Mouse (Mus musculus) CD4-positive, CD25-positive, alpha-beta regulatory T cell (primary cell): Measurements from ENCODE around the gene Psmb8. TPM values are rescaled to one million over a fixed set of nuclear protein-coding genes. Genes with fewer than 3 reads are reported as not detected.

ENCODE experiments used
- polyA plus RNA-seq: library from polyadenylated mRNA; unstranded; fragments of 100-300 nt; shearing (Covaris generic); gene quantifications from one replicate; pipeline ENCODE4 v1.2.1, GENCODE M21; 2017

Gene Psmb8
- polyA plus RNA-seq: 1,148 TPM

DNA sequence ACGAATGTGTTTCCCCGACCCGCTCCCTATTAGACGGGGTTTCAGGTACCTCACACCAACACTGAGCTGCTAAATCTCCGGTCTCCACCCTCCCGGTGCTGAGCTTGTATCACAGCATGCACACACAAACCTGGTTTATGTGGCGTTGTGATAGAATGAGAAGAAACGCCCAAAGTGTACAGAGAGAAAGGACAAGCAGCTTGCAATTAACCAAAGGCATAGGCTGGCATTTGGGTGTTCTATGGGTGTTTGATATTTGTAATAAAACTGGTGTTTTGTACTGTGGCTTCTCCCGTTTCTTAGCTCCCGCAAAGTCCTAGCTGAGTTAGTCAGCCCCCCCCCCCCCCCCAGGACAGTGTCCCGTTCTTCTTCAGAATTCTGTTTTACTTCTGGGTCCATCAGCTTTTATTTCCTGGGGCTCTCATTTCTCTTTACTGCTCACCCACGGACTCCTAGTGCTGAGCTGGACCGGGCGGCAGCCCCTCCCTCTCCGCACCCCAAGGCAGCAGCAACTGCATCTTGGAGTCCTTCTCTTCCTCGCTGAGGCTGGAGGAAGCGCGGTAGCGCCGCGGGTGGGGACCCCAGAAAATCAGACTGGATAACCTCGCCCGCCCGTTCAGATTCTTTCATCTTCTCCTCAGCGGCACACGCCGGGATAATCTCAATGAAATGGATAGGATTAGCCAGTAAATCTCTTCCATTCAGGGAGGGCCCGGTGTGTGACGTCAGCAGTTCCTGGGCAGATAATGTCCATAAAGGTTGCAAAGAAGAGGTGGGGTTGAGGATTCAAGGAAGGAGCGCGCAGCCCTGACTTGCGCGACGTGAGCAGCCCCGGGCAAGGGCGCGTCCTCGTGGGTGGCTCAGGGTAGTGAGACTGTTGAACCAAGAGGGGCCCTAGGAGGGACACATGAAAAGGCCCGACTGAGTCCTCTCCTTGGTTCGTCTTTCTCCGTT lies at the start of gene Psmb8:
Gene Psmb8 (plus strand): TSS at position 781 of the 954 bp plus-strand sequence.

DNA sequence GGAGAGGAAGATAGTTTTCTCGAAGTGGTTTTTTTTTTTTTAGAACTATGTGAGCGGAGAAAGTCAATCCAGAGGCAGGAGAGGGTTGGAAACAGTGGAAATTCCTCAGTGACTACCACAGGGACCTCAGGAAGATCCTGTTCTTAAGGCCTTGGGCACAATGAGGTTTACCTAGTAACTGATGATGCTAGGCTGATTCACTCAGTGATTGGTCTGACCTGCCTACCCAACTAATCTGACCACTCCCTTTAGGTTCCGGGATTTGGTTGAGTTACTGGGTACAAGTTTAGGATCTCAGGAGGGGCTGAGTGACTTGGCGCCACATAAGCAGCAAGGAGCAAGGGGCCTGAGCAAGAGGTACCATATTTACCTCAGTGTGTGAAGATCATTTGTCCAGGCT lies 44.6 kb upstream of the Psmb8 start, which contains the start of gene H2-DMb1:
Gene H2-DMb1 (plus strand): TSS at position 150 of the 400 bp plus-strand sequence.

DNA sequence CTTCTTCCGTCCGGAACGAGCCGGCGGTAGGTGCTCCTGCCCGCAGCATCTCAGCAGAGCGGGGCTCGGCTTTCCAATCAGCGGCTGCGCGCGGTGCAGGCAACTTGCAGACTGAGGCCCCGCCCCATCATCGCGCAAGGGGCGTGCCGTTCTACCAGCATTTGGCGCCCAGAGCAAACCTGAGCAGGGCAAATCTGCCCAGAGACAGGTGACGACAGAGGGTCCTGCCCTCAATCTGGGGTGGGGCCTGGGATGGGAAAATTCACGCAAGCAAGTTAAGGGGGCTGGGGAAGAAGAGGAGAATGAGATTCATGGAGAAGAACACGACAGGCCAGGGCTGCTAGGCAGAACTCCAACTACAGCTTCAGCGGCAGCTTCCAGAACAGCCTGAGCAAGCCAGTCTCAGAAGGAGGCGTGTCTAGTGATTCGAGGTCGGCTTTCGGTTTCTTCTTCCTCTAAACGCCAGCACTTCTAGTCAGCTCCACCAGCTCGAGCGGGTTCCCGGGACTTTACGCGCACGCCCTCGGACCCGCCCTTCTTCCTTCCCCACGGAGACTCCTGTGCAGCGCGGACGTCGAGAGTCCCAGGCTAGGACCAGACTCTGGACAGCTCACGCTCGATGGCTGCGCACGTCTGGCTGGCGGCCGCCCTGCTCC lies 10.1 kb upstream of the Psmb8 start, which contains the start of the genes Tap1 and Psmb9:
Gene Tap1 (plus strand): TSS at position 293 of the 656 bp plus-strand sequence.
Gene Psmb9 (minus strand): TSS at position 504 of the 656 bp plus-strand sequence.

DNA sequence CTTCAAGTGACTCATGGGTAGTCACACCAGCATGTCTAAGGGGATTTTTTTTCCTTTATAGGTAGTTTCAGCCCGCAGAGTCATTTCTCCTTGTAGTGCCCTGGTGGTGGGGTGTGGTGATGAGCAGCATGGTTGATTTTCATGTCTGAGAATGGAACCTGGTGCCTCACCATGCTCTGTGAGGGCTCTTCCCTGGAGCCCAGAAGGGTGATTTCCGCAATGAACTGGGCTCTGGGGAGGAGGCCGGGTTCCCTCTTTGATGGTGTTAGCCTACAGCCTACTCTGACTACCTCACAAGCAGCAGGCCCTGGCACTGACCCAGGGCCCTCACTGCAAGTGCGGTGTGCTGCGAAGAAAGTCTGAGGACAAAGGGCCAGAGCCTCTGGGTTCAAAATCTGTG lies 5.9 kb downstream of the Psmb8 start, which contains the start of gene Tap2:
Gene Tap2 (plus strand): TSS at position 84 of the 400 bp plus-strand sequence.

DNA sequence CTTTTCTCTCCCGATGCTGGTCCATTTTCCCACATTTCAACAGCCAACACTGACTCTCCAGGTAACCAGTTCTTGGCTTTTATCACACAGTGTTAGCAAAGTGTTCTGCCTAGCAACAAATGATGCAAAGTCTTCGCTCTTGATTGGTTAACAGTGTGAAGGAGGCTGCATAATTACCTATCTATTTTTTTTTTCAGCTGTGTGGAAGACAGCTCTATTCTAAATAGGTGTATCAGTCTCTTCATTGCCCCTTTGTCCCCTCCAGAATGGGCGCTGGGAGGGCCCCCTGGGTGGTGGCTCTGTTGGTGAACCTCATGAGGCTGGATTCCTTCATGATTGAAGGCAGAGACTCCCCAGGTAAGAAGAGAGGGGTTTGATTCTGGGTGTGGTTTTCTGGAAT lies 41.2 kb downstream of the Psmb8 start, which contains the start of gene H2-Ob:
Gene H2-Ob (plus strand): TSS at position 198 of the 400 bp plus-strand sequence.

Other genes starting within 250 kb of the Psmb8 start
- gene B3galt4, start 246.2 kb upstream of the Psmb8 start, polyA plus RNA-seq: 34.4 TPM
- gene Vps52, start 241.9 kb upstream of the Psmb8 start, polyA plus RNA-seq: 76.7 TPM
- 2,208 TPM for gene Rps18, start 241.7 kb upstream of the Psmb8 start, polyA plus RNA-seq
- gene H2-K1, start 197.4 kb upstream of the Psmb8 start, polyA plus RNA-seq: 11,991 TPM
- gene Ring1, start 173.0 kb upstream of the Psmb8 start, polyA plus RNA-seq: 35.8 TPM
- 310 TPM for gene H2-Ke6, start 169.7 kb upstream of the Psmb8 start, polyA plus RNA-seq
- 128 TPM for gene Slc39a7, start 166.0 kb upstream of the Psmb8 start, polyA plus RNA-seq
- gene Rxrb, start 165.9 kb upstream of the Psmb8 start, polyA plus RNA-seq: 72.5 TPM
- 3.9 TPM for gene Col11a2, start 158.3 kb upstream of the Psmb8 start, polyA plus RNA-seq
- gene H2-Oa, start 105.4 kb upstream of the Psmb8 start, polyA plus RNA-seq: 27.0 TPM
- 96.3 TPM for gene H2-DMa, start 78.2 kb upstream of the Psmb8 start, polyA plus RNA-seq
- gene Brd2, start 75.1 kb upstream of the Psmb8 start, polyA plus RNA-seq: 212 TPM
- 4.9 TPM for gene H2-DMb2, start 54.4 kb upstream of the Psmb8 start, polyA plus RNA-seq
- 2.7 TPM for gene H2-DMb1, start 44.6 kb upstream of the Psmb8 start, polyA plus RNA-seq
- 402 TPM for gene Tap1, start 10.2 kb upstream of the Psmb8 start, polyA plus RNA-seq
- gene Psmb9, start 10.0 kb upstream of the Psmb8 start, polyA plus RNA-seq: 470 TPM
- gene Tap2, start 5.8 kb downstream of the Psmb8 start, polyA plus RNA-seq: 323 TPM
- 97.5 TPM for gene H2-Ob, start 41.2 kb downstream of the Psmb8 start, polyA plus RNA-seq
- gene H2-Ab1, start 60.0 kb downstream of the Psmb8 start, polyA plus RNA-seq: 25.3 TPM
- gene H2-Aa, start 90.1 kb downstream of the Psmb8 start, polyA plus RNA-seq: 18.1 TPM
- 13.4 TPM for gene H2-Eb1, start 108.1 kb downstream of the Psmb8 start, polyA plus RNA-seq
- gene H2-Eb2, start 127.9 kb downstream of the Psmb8 start, polyA plus RNA-seq: 0.10 TPM
- gene Btnl2, start 157.1 kb downstream of the Psmb8 start, polyA plus RNA-seq: 0.43 TPM
- gene Btnl1, start 179.4 kb downstream of the Psmb8 start, polyA plus RNA-seq: not detected
- 0.54 TPM for gene BC051142, start 201.1 kb downstream of the Psmb8 start, polyA plus RNA-seq